Mouse (Mus musculus) ovary, postnatal 14 days (tissue): ENCODE measurements around the gene Trim2.
A peak's percentile ranks its signal among the peaks of the same experiment; 100 is the strongest.

ENCODE experiments used
- DNase-seq: peaks from one replicate; pipeline ENCODE4 v3.0.0; 2022; ENCODE audit warnings: low spot score

Gene Trim2

GRCm38 (mm10) chr3:84253655-84254519, 52.8 kb downstream of the Trim2 start:
- no peak for DNase-seq

- no peak for DNase-seq
These were observed 53.7 kb downstream of the Trim2 start for GRCm38 (mm10) chr3:84252776-84253654.

GRCm38 (mm10) chr3:84251721-84252120, 55.0 kb downstream of the Trim2 start:
- DNase-seq: no peak

GRCm38 (mm10) chr3:84250275-84250674, 56.4 kb downstream of the Trim2 start:
- DNase-seq: no peak

GRCm38 (mm10) chr3:84247789-84248188, 58.9 kb downstream of the Trim2 start:
- no peak for DNase-seq

GRCm38 (mm10) chr3:84246421-84246861, 60.2 kb downstream of the Trim2 start:
- DNase-seq: no peak

GRCm38 (mm10) chr3:84243116-84243515, 63.6 kb downstream of the Trim2 start:
- no peak for DNase-seq

GRCm38 (mm10) chr3:84242497-84242896, 64.2 kb downstream of the Trim2 start:
- DNase-seq: no peak

GRCm38 (mm10) chr3:84241098-84241497, 65.6 kb downstream of the Trim2 start:
- no peak for DNase-seq

GRCm38 (mm10) chr3:84235420-84236304, 71.0 kb downstream of the Trim2 start:
- no peak for DNase-seq

GRCm38 (mm10) chr3:84234562-84234961, 72.1 kb downstream of the Trim2 start:
- no peak for DNase-seq

GRCm38 (mm10) chr3:84233663-84234415, 72.8 kb downstream of the Trim2 start:
- no peak for DNase-seq

- DNase-seq: no peak
These were observed 74.4 kb downstream of the Trim2 start for GRCm38 (mm10) chr3:84232312-84232711.

GRCm38 (mm10) chr3:84230988-84231387, 75.7 kb downstream of the Trim2 start:
- DNase-seq: no peak

GRCm38 (mm10) chr3:84228911-84229310, 77.8 kb downstream of the Trim2 start:
- DNase-seq: peak; percentile 55

- DNase-seq: peak; percentile 53
These were observed 78.3 kb downstream of the Trim2 start for GRCm38 (mm10) chr3:84228203-84228870.

- no peak for DNase-seq
These were observed 79.0 kb downstream of the Trim2 start for GRCm38 (mm10) chr3:84227628-84228027.

- DNase-seq: no peak
These were observed 81.7 kb downstream of the Trim2 start for GRCm38 (mm10) chr3:84224982-84225381.

- no peak for DNase-seq
These were observed 85.9 kb downstream of the Trim2 start for GRCm38 (mm10) chr3:84220748-84221147.

- DNase-seq: no peak
These were observed 86.4 kb downstream of the Trim2 start for GRCm38 (mm10) chr3:84220326-84220725.
